Mouse (Mus musculus) embryonic facial prominence, embryonic 12.5 days (tissue): ENCODE measurements at regions not wholly inside any gene's neighbourhood (a gene's known extent, or its start where the extent isn't known, plus 50 kb on each side); places are given as distances from the start of the nearest gene placed in this dataset.

Experiments
- ATAC-seq: fragments of 200-750 bp; cut with Nextera tagmentation; 2 replicates; pipeline ENCODE4 v1.8.0; 2017; ENCODE audit not compliant: insufficient number of reproducible peaks, insufficient read depth, low FRiP score, low TSS enrichment
- H3K27ac ChIP-seq: fragments of 300-500 bp; sonication (generic); 2 replicates; pipeline ENCODE4 v1.5.1; 2016; ENCODE audit warnings: mild to moderate bottlenecking
- H3K27me3 ChIP-seq: fragments of 300-500 bp; sonication (generic); 2 replicates; pipeline ENCODE4 v1.6.1; 2016; ENCODE audit warnings: mild to moderate bottlenecking, moderate library complexity
- H3K36me3 ChIP-seq: fragments of 300-500 bp; sonication (generic); 2 replicates; pipeline ENCODE4 v1.6.1; 2016; ENCODE audit warnings: mild to moderate bottlenecking
- H3K4me1 ChIP-seq: fragments of 300-500 bp; sonication (generic); 2 replicates; pipeline ENCODE4 v1.6.1; 2016
- H3K4me2 ChIP-seq: fragments of 300-500 bp; sonication (generic); replicated peaks from 2 replicates; pipeline ENCODE4 v1.6.1; 2016; ENCODE audit warnings: mild to moderate bottlenecking, moderate library complexity
- H3K4me3 ChIP-seq: fragments of 300-500 bp; sonication (generic); 2 replicates; pipeline ENCODE4 v1.5.1; 2016; ENCODE audit warnings: mild to moderate bottlenecking
- H3K9ac ChIP-seq: fragments of 300-500 bp; sonication (generic); 2 replicates; pipeline ENCODE4 v1.6.1; 2016; ENCODE audit warnings: mild to moderate bottlenecking, moderate library complexity
- H3K9me3 ChIP-seq: fragments of 300-500 bp; sonication (generic); 2 replicates; pipeline ENCODE4 v1.6.1; 2016; ENCODE audit warnings: mild to moderate bottlenecking, moderate library complexity
- WGBS: fragments of 180-500 bp; shearing (Covaris S2); methylation state at CpG from one replicate; pipeline ENCODE4 v1.1.7; 2016; 5-methylcytosine and 5-hydroxymethylcytosine counted together

GRCm38 (mm10) chr5:132792484-132792883 is 249.3 kb upstream of the Auts2 start:
- 26% methylated on average over 5 of the region's 5 CpGs for WGBS
- Histone ChIP-seq H3K4me3 (no peak overlapping the region), H3K9me3 (peaks cover 6% of the 10 kb centered on the region; the same call in 1 of the 2 replicates), H3K4me2 (no peak overlapping the region), H3K27me3 (no peaks in the 10 kb centered on the region), H3K4me1 (no peaks in the 10 kb centered on the region), H3K9ac (no peak overlapping the region), H3K27ac (no peak overlapping the region), H3K36me3 (no peaks in the 10 kb centered on the region)
- no peak for ATAC-seq

GRCm38 (mm10) chr5:132785291-132785690 is 242.1 kb upstream of the Auts2 start:
- no peaks in the 10 kb centered on the region for H3K9me3 ChIP-seq
- ATAC-seq = no peak
- no peaks in the 10 kb centered on the region for H3K36me3 ChIP-seq
- no peak overlapping the region for H3K4me3 ChIP-seq
- no peaks in the 10 kb centered on the region for H3K27me3 ChIP-seq
- H3K4me2 ChIP-seq = no peak overlapping the region
- peaks cover 3% of the 10 kb centered on the region; the same call in 1 of the 2 replicates for H3K4me1 ChIP-seq
- H3K27ac ChIP-seq = no peak overlapping the region
- WGBS = 62% methylated on average over 3 of the region's 3 CpGs
- H3K9ac ChIP-seq = no peak overlapping the region

- H3K4me3 ChIP-seq = no peak overlapping the region
- H3K36me3 ChIP-seq = no peaks in the 10 kb centered on the region
- no peak for ATAC-seq
- 73% methylated on average over 4 of the region's 4 CpGs for WGBS
- peaks cover 3% of the 10 kb centered on the region; the same call in 1 of the 2 replicates for H3K4me1 ChIP-seq
- H3K4me2 ChIP-seq = no peak overlapping the region
- no peaks in the 10 kb centered on the region for H3K9me3 ChIP-seq
- no peaks in the 10 kb centered on the region for H3K27me3 ChIP-seq
- no peak overlapping the region for H3K9ac ChIP-seq
- no peak overlapping the region for H3K27ac ChIP-seq
Measured at GRCm38 (mm10) chr5:132784791-132785190, 241.6 kb upstream of the Auts2 start.

- Histone ChIP-seq H3K4me3 (no peak overlapping the region), H3K4me2 (no peak overlapping the region), H3K36me3 (no peaks in the 10 kb centered on the region), H3K9me3 (no peaks in the 10 kb centered on the region), H3K4me1 (no peaks in the 10 kb centered on the region), H3K27ac (no peak overlapping the region), H3K9ac (no peak overlapping the region), H3K27me3 (no peaks in the 10 kb centered on the region)
- ATAC-seq = no peak
- WGBS = 66% methylated on average over 1 of the region's 1 CpGs
Measured at GRCm38 (mm10) chr5:132774141-132774680, 231.1 kb upstream of the Auts2 start.

GRCm38 (mm10) chr5:132760396-132760795 is 217.3 kb upstream of the Auts2 start:
- H3K27ac ChIP-seq = no peak overlapping the region
- H3K36me3 ChIP-seq = no peaks in the 10 kb centered on the region
- no peaks in the 10 kb centered on the region for H3K4me1 ChIP-seq
- no peak overlapping the region for H3K4me3 ChIP-seq
- H3K9me3 ChIP-seq = no peaks in the 10 kb centered on the region
- H3K4me2 ChIP-seq = no peak overlapping the region
- H3K27me3 ChIP-seq = 0 out of 2 replicates have a peak, but pooled peaks cover 2% of the 10 kb centered on the region
- 50% methylated on average over 4 of the region's 4 CpGs for WGBS
- no peak for ATAC-seq
- H3K9ac ChIP-seq = no peak overlapping the region

GRCm38 (mm10) chr5:132759751-132760150 is 216.6 kb upstream of the Auts2 start:
- no peaks in the 10 kb centered on the region for H3K36me3 ChIP-seq
- H3K4me1 ChIP-seq = no peaks in the 10 kb centered on the region
- 0 out of 2 replicates have a peak, but pooled peaks cover 2% of the 10 kb centered on the region for H3K27me3 ChIP-seq
- no peaks in the 10 kb centered on the region for H3K9me3 ChIP-seq
- no peak overlapping the region for H3K4me2 ChIP-seq
- ATAC-seq = no peak
- H3K4me3 ChIP-seq = no peak overlapping the region
- no peak overlapping the region for H3K27ac ChIP-seq
- H3K9ac ChIP-seq = no peak overlapping the region
- WGBS = 91% methylated on average over 6 of the region's 6 CpGs

GRCm38 (mm10) chr5:132758941-132759340 is 215.8 kb upstream of the Auts2 start:
- H3K4me3 ChIP-seq = no peak overlapping the region
- no peak overlapping the region for H3K27ac ChIP-seq
- no peak overlapping the region for H3K9ac ChIP-seq
- H3K36me3 ChIP-seq = no peaks in the 10 kb centered on the region
- no peaks in the 10 kb centered on the region for H3K4me1 ChIP-seq
- 79% methylated on average over 10 of the region's 10 CpGs for WGBS
- no peak for ATAC-seq
- H3K27me3 ChIP-seq = 0 out of 2 replicates have a peak, but pooled peaks cover 2% of the 10 kb centered on the region
- no peak overlapping the region for H3K4me2 ChIP-seq
- H3K9me3 ChIP-seq = no peaks in the 10 kb centered on the region

GRCm38 (mm10) chr5:132737966-132738365 is 194.8 kb upstream of the Auts2 start:
- Histone ChIP-seq H3K4me2 (no peak overlapping the region), H3K27me3 (no peaks in the 10 kb centered on the region), H3K9me3 (no peaks in the 10 kb centered on the region), H3K27ac (no peak overlapping the region), H3K4me1 (no peaks in the 10 kb centered on the region), H3K9ac (no peak overlapping the region), H3K36me3 (no peaks in the 10 kb centered on the region), H3K4me3 (no peak overlapping the region)
- no peak for ATAC-seq
- WGBS = 85% methylated on average over 5 of the region's 5 CpGs

GRCm38 (mm10) chr5:132728689-132729189 is 185.6 kb upstream of the Auts2 start:
- no peaks in the 10 kb centered on the region for H3K36me3 ChIP-seq
- WGBS = 37% methylated on average over 10 of the region's 10 CpGs
- H3K9me3 ChIP-seq = no peaks in the 10 kb centered on the region
- no peak overlapping the region for H3K27ac ChIP-seq
- H3K4me2 ChIP-seq = no peak overlapping the region
- H3K9ac ChIP-seq = no peak overlapping the region
- no peaks in the 10 kb centered on the region for H3K27me3 ChIP-seq
- ATAC-seq = no peak
- H3K4me1 ChIP-seq = no peaks in the 10 kb centered on the region
- no peak overlapping the region for H3K4me3 ChIP-seq

- Histone ChIP-seq H3K27ac (no peak overlapping the region), H3K4me1 (no peaks in the 10 kb centered on the region), H3K9me3 (no peaks in the 10 kb centered on the region), H3K9ac (no peak overlapping the region), H3K36me3 (no peaks in the 10 kb centered on the region), H3K4me2 (no peak overlapping the region), H3K4me3 (no peak overlapping the region), H3K27me3 (no peaks in the 10 kb centered on the region)
- 75% methylated on average over 2 of the region's 2 CpGs for WGBS
- no peak for ATAC-seq
Measured at GRCm38 (mm10) chr5:132724467-132724866, 181.3 kb upstream of the Auts2 start.

- WGBS = 24% methylated on average over 4 of the region's 4 CpGs
- Histone ChIP-seq H3K27ac (peak overlapping the region; percentile 72; the same call in 1 of the 2 replicates), H3K27me3 (no peaks in the 10 kb centered on the region)
Measured at GRCm38 (mm10) chr5:132710301-132710700, 167.2 kb upstream of the Auts2 start.

GRCm38 (mm10) chr5:132707531-132707930 is 164.4 kb upstream of the Auts2 start:
- Histone ChIP-seq H3K4me3 (no peak overlapping the region), H3K4me1 (0 out of 2 replicates have a peak, but pooled peaks cover 5% of the 10 kb centered on the region), H3K27ac (no peak overlapping the region), H3K4me2 (no peak overlapping the region), H3K9me3 (no peaks in the 10 kb centered on the region), H3K36me3 (no peaks in the 10 kb centered on the region), H3K27me3 (no peaks in the 10 kb centered on the region), H3K9ac (no peak overlapping the region)
- WGBS = 71% methylated on average over 4 of the region's 4 CpGs
- ATAC-seq = no peak

More at GRCm38 (mm10) chr5:132710301-132710700, 167.2 kb upstream of the Auts2 start:
- Histone ChIP-seq H3K4me1 (no peaks in the 10 kb centered on the region), H3K4me3 (no peak overlapping the region), H3K4me2 (no peak overlapping the region), H3K9ac (no peak overlapping the region), H3K9me3 (no peaks in the 10 kb centered on the region), H3K36me3 (no peaks in the 10 kb centered on the region)
- no peak for ATAC-seq
